Mouse (Mus musculus) Patski (cell line): ENCODE data around the gene Zbtb3. TPM values are rescaled to one million over a fixed set of nuclear protein-coding genes. Genes with fewer than 3 reads are reported as not detected.

ENCODE experiments used
- ATAC-seq: fragments of 100-300 bp; one replicate; pipeline ENCODE4 v1.8.0; 2021
- CTCF ChIA-PET: fragments of 350-600 bp; sonication (Branson Sonifier 250); formaldehyde crosslinking; loops from one replicate; lab custom pipeline; 2022; ENCODE audit warnings: inconsistent platforms; lab: Charles Lee
- POLR2A ChIA-PET: fragments of 350-600 bp; sonication (Branson Sonifier 250); formaldehyde crosslinking; loops from one replicate; lab custom pipeline; 2022; ENCODE audit warnings: antibody characterized with exemption, inconsistent platforms; lab: Charles Lee
- DNase-seq: peaks from one replicate; pipeline ENCODE4 v3.0.0-alpha.2; 2011; ENCODE audit warnings: low read depth, low spot score
- H3K27me3 ChIP-seq: fragments of 371-371 bp; one replicate; pipeline ENCODE4 v1.5.1; 2021
- CTCF ChIP-seq: fragments of 100-300 bp; IDR thresholded peaks from one replicate; pipeline ENCODE4 v1.5.1; 2021
- in situ Hi-C: fragments of 300-500 bp; cut with MboI; formaldehyde crosslinking; loops from 3 replicates; pipeline ENCODE4 v1.11.1; 2018; ENCODE audit warnings: low pct_unique_long_range_greater_than_20kb, mixed read lengths
- polyA plus RNA-seq: library from polyadenylated mRNA; unstranded; gene quantifications from one replicate; pipeline ENCODE4 v1.2.3, GENCODE M21; 2021

Zbtb3 gene
- polyA plus RNA-seq, 1 experiment from 2014 or later, result 5.0 TPM

GRCm38 (mm10) chr19:8837251-8837791 is 35.0 kb downstream of the Zbtb3 start, which contains the start of gene Bscl2:
Gene Bscl2 (plus strand): TSS chr19:8837467.
- POLR2A ChIA-PET, result interaction anchor here (0.7 kb wide), 1 partner anchor 146 kb away, joined by 3 read pairs; no protein-coding TSS in a partner anchor
- ATAC-seq, result peak; percentile 51
- peak; percentile 77 for TF ChIP-seq CTCF
- in situ Hi-C loops, result loop anchor here (25.0 kb wide), 1 partner anchor 1050 kb away; the partner anchor contains the start of gene Incenp
- CTCF ChIA-PET, result no interaction called here
- no peak for DNase-seq
- no peaks in the 10 kb centered on the region for H3K27me3 ChIP-seq

GRCm38 (mm10) chr19:8838041-8838730 is 35.8 kb downstream of the Zbtb3 start:
- no peak for ATAC-seq
- no peak for TF ChIP-seq CTCF

GRCm38 (mm10) chr19:8839103-8839907 is 37.0 kb downstream of the Zbtb3 start, which contains the start of gene Gng3:
Gene Gng3 (minus strand): TSS chr19:8839194.
- no peak for ATAC-seq
- no peaks in the 10 kb centered on the region for H3K27me3 ChIP-seq
- in situ Hi-C loops, result loop anchor here (25.0 kb wide), 1 partner anchor 1048 kb away; the partner anchor contains the start of gene Incenp
- no peak for DNase-seq
- no peak for TF ChIP-seq CTCF
- CTCF ChIA-PET, result interaction anchor here (0.9 to 1.3 kb wide), 4 partner anchors 10 to 72 kb away, joined by 3 to 4 read pairs (median 4); partner anchors contain the start of gene AC129217.1
- POLR2A ChIA-PET, result interaction anchor here (1.3 to 1.5 kb wide), 2 partner anchors 10 to 20 kb away, joined by 5 read pairs; partner anchors contain the start of genes AC129217.1, Hnrnpul2 and Ttc9c

More at GRCm38 (mm10) chr19:8838041-8838730, 35.8 kb downstream of the Zbtb3 start:
- ChIA-PET CTCF (interaction anchor here (1.1 to 1.2 kb wide), 2 partner anchors 9 to 73 kb away, joined by 3 to 4 read pairs; partner anchors contain the start of gene AC129217.1), POLR2A (interaction anchor here (0.7 to 1.5 kb wide), 4 partner anchors 9 to 145 kb away, joined by 3 to 5 read pairs (median 4); partner anchors contain the start of genes AC129217.1, Hnrnpul2 and Ttc9c)
- DNase-seq, result no peak
- in situ Hi-C loops, result loop anchor here (25.0 kb wide), 1 partner anchor 1049 kb away; the partner anchor contains the start of gene Incenp
- no peaks in the 10 kb centered on the region for H3K27me3 ChIP-seq

DNA sequence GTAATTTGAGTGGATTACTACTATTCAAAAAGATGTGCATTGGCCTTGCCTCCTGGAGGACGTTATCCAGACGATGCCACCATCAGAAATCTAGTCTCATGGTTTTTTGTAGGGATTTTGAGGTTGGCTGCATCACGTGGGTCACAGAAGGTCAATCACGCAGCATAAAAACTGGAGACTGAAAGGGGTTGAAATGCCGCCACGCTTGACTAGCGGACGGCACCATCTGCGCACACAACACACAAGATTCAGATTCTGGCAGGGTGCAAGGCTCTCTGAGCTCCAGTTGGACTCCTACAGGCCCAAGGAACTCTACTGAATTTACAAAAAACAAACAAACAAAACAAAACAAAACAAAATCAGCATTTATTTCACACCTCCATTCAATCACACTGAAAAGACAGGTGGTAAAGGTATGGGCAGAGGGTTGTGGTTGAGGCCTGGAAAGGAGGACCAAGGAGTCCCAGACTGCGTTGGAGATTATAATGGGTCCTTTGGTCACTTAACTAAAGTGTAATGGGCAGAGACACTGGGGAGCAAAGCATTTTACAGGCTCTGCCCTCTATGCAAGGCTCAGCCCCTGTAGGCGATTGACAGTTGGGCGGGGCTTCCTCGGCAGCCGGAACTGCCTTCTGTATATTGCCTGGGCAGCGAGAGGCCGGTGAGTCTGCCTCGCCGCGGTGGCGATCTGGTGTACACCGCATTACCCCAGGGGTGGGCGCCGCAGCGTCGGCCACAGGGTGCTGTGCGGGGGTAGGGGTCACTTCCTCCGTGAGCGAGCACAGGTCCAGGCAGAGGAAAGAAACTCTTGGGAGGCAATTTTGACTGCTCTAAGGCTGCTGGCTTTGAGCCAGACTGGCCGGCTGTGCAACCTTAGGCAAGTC is 37.8 kb downstream of the Zbtb3 start:
- TF ChIP-seq CTCF, result no peak
- ATAC-seq, result no peak

DNA sequence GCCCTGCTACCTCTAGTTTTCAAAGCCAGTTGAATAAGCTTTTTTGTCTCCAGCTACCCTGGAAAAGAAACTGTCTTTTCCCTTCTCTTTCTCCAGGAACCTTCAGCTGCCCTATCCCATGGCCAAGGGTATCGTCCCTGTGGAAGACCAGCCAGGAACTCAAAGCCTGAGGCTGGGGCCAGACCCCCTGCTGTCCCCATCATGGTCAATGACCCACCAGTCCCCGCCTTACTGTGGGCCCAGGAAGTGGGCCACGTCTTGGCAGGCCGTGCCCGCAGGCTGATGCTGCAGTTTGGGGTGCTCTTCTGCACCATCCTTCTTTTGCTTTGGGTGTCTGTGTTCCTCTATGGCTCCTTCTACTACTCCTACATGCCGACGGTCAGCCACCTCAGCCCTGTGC is 38.7 kb downstream of the Zbtb3 start:
- ATAC-seq (no peak), DNase-seq (no peak)
- no peak for TF ChIP-seq CTCF
- in situ Hi-C loops, result loop anchor here (25.0 kb wide), 1 partner anchor 1046 kb away; the partner anchor contains the start of gene Incenp
- ChIA-PET POLR2A (no interaction called here), CTCF (no interaction called here)
- no peaks in the 10 kb centered on the region for H3K27me3 ChIP-seq

More for the DNA sequence above, 37.8 kb downstream of the Zbtb3 start:
- in situ Hi-C loops, result loop anchor here (25.0 kb wide), 1 partner anchor 1047 kb away; the partner anchor contains the start of gene Incenp
- CTCF ChIA-PET, result interaction anchor here (0.6 to 1.3 kb wide), 3 partner anchors 15 to 255 kb away, joined by 3 to 4 read pairs (median 3); no protein-coding TSS in a partner anchor
- POLR2A ChIA-PET, result no interaction called here
- no peak for DNase-seq
- H3K27me3 ChIP-seq, result no peaks in the 10 kb centered on the region

- ChIA-PET POLR2A (no interaction called here), CTCF (no interaction called here)
- ATAC-seq (no peak), DNase-seq (no peak)
- no peak for TF ChIP-seq CTCF
- in situ Hi-C loops, result loop anchor here (25.0 kb wide), 1 partner anchor 1044 kb away; the partner anchor contains the start of gene Incenp
- no peaks in the 10 kb centered on the region for H3K27me3 ChIP-seq
Observed at GRCm38 (mm10) chr19:8842961-8843360, 40.6 kb downstream of the Zbtb3 start.

- DNase-seq (no peak), ATAC-seq (peak; percentile 71)
- TF ChIP-seq CTCF, result peak; percentile 86
- ChIA-PET CTCF (interaction anchor here (0.7 to 2.4 kb wide), 11 partner anchors 9 to 935 kb away, joined by 3 to 13 read pairs (median 3); partner anchors contain the start of gene Uqcc3), POLR2A (interaction anchor here (0.5 to 0.9 kb wide), 2 partner anchors 20 to 1094 kb away, joined by 3 to 6 read pairs; no protein-coding TSS in a partner anchor)
- H3K27me3 ChIP-seq, result no peaks in the 10 kb centered on the region
- in situ Hi-C loops, result loop anchor here (5.0 to 25.0 kb wide), 2 partner anchors 268 to 1043 kb away; partner anchors contain the start of gene Incenp
Observed at GRCm38 (mm10) chr19:8844371-8845129, 42.2 kb downstream of the Zbtb3 start.

GRCm38 (mm10) chr19:8848356-8848755 is 46.0 kb downstream of the Zbtb3 start:
- TF ChIP-seq CTCF, result no peak
- no peak for DNase-seq
- ATAC-seq, result no peak
- ChIA-PET CTCF (no interaction called here), POLR2A (no interaction called here)
- H3K27me3 ChIP-seq, result no peaks in the 10 kb centered on the region
- in situ Hi-C loops, result loop anchor here (5.0 to 25.0 kb wide), 2 partner anchors 264 to 1039 kb away; partner anchors contain the start of gene Incenp
